In the genomic region with DNA sequence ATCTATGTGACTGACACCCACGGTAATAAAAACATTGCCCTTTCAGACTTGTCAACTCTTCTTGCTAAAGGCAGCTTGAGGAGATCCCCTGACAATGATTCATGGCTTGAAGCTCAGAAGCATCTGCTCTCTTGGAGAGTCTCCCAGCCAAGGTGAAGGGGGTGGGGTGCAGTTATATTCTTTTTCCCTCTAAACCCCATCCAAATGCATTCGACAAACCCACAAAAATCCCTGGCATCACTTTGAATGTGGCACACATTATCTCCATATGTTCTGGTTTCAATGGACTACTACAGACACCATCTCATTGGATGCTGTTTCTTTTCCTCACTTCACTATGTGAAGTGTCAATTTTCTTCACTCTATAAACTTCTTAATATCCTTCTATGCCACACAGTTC, we compare ENCODE assay signal across 17 mouse cellular contexts.
DNase-seq lines count a peak whose midpoint lies in the region; ATAC-seq lines count a peak whose summit lies in the region.
"Had no signal": no experiment of that assay in that cellular context is flagged by ENCODE, and none has a peak within 500 bp of the region (broad histone marks: within the 10 kb centered on the region; RNA-seq: fewer than 3 reads in every experiment).

No protein-coding gene starts in this region.

- DNase-seq in embryonic facial prominence, embryonic 14.5 days (ENCODE audit: low spot score): peak; percentile 48
- no peak for DNase-seq in embryonic facial prominence, embryonic 10.5 days (ENCODE audit: low spot score)
- peak; percentile 77 for DNase-seq in brain, adult 2 months (ENCODE audit: low read depth, low spot score)
- peak; percentile 9 to 11 for DNase-seq in frontal cortex, postnatal 14 days (ENCODE audit: low spot score in 2 of 2)
- DNase-seq in left cerebral cortex, postnatal 4 days: peak; percentile 61
- DNase-seq in retina, postnatal 1 day: no peak
- no peak for DNase-seq in kidney, adult 11 months
- DNase-seq in adrenal gland, postnatal 10 days: no peak
- DNase-seq: B cell, adult 2 months; heart, adult 18-20 months; heart, postnatal 10 days; kidney, postnatal 25 days had no signal

- no peaks in the 10 kb centered on the region for H3K9me3 ChIP-seq in embryonic facial prominence, embryonic 14.5 days (ENCODE audit: control insufficient read depth, low read length)
- H3K9me3 ChIP-seq in embryonic facial prominence, embryonic 10.5 days: no peaks in the 10 kb centered on the region
- H3K9me3 ChIP-seq: G1E; midbrain, embryonic 12.5 days; neural tube, embryonic 12.5 days had no signal

- no peak for ATAC-seq in embryonic facial prominence, embryonic 14.5 days (ENCODE audit: low read depth)
- ATAC-seq: inflammation-experienced regulatory T-cells, adult 6 months; lung, postnatal 0 days had no signal

- WGBS in embryonic facial prominence, embryonic 14.5 days: 54% methylated on average over 2 of the region's 2 CpGs
- 84% methylated on average over 2 of the region's 2 CpGs for WGBS in embryonic facial prominence, embryonic 10.5 days

- H3K9ac ChIP-seq in embryonic facial prominence, embryonic 14.5 days (ENCODE audit: low read depth, low read length): no peak overlapping the region
- H3K9ac ChIP-seq: midbrain, embryonic 12.5 days; neural tube, embryonic 12.5 days had no signal

- H3K36me3 ChIP-seq in embryonic facial prominence, embryonic 14.5 days (ENCODE audit: control insufficient read depth, insufficient read depth, low read length): no peaks in the 10 kb centered on the region
- no peaks in the 10 kb centered on the region for H3K36me3 ChIP-seq in embryonic facial prominence, embryonic 10.5 days (replicated peaks)
- H3K36me3 ChIP-seq: G1E; midbrain, embryonic 12.5 days; neural tube, embryonic 12.5 days had no signal

- no peak overlapping the region for H3K4me3 ChIP-seq in embryonic facial prominence, embryonic 14.5 days (ENCODE audit: low read depth, low read length)
- no peak overlapping the region for H3K4me3 ChIP-seq in embryonic facial prominence, embryonic 10.5 days
- H3K4me3 ChIP-seq: midbrain, embryonic 12.5 days; neural tube, embryonic 12.5 days had no signal

- H3K27me3 ChIP-seq in embryonic facial prominence, embryonic 14.5 days (replicated peaks; ENCODE audit: control insufficient read depth, insufficient read depth, low read length): no peaks in the 10 kb centered on the region
- no peaks in the 10 kb centered on the region for H3K27me3 ChIP-seq in embryonic facial prominence, embryonic 10.5 days (replicated peaks; ENCODE audit: low read depth, poor library complexity, severe bottlenecking)
- H3K27me3 ChIP-seq: midbrain, embryonic 12.5 days; neural tube, embryonic 12.5 days had no signal

- no peak overlapping the region for H3K27ac ChIP-seq in embryonic facial prominence, embryonic 14.5 days (replicated peaks; ENCODE audit: low read depth, low read length)
- H3K27ac ChIP-seq in embryonic facial prominence, embryonic 10.5 days (replicated peaks): no peak overlapping the region
- H3K27ac ChIP-seq: midbrain, embryonic 12.5 days; neural tube, embryonic 12.5 days had no signal

- intact Hi-C loops in left cerebral cortex, postnatal 4 days (cut with DNase I): no loop called here

- no peak overlapping the region for H3K4me2 ChIP-seq in embryonic facial prominence, embryonic 14.5 days (ENCODE audit: low read depth, low read length)
- H3K4me2 ChIP-seq: midbrain, embryonic 12.5 days; neural tube, embryonic 12.5 days had no signal

- no peaks in the 10 kb centered on the region for H3K4me1 ChIP-seq in embryonic facial prominence, embryonic 14.5 days (ENCODE audit: control insufficient read depth, insufficient read depth, low read length)
- H3K4me1 ChIP-seq in embryonic facial prominence, embryonic 10.5 days: no peaks in the 10 kb centered on the region
- H3K4me1 ChIP-seq: midbrain, embryonic 12.5 days; neural tube, embryonic 12.5 days had no signal

Comparison
In these comparisons a context has a peak if more than half of its experiments do, and no peak if none do; other contexts are left out.
1. DNase-seq: peak in embryonic facial prominence, embryonic 14.5 days (single experiment), brain, adult 2 months (single experiment), frontal cortex, postnatal 14 days (2 of 2) and left cerebral cortex, postnatal 4 days (single experiment); none in embryonic facial prominence, embryonic 10.5 days (single experiment), retina, postnatal 1 day (single experiment), kidney, adult 11 months (single experiment) and adrenal gland, postnatal 10 days (single experiment).